Mouse (Mus musculus): ENCODE measurements around the gene Irf4.

DNA sequence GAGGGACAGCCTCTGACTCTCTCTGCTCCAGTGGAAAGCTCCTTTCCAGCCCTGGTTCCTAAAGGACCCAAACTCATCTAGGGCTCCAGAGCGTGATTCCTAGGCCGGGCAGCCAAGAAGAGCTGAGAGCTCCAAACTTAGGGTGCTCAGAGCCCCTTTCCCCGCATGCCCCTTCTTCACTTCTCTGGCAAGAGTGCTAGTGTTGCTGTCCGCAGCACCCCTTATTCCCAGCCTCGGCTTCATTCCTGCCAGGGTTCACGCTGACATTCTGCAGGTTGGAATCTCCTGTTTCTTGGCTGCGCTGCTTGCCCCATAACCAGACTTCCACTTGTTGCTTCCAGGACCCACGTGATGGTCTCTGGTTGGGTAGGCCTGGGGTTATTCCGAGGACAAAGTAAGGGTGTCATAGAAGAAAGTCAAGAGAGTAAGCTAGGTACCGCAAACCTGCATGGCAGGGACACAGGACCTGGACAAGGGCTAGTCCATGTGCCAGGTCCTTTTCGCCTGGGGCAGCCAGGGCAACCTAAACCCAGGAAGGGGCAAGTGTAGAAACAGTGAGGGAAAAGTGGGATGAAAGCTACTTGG is 623 bp downstream of the Irf4 start:
- no peak for TF ChIP-seq CTCF (IDR thresholded peaks at IDR 0.05; ENCODE audit: insufficient read depth, low read length)
- TF ChIP-seq POLR2A (IDR thresholded peaks at IDR 0.05; ENCODE audit: borderline replicate concordance, extremely low read depth, low read depth, low read length) = no peak

All from lung, adult 2 months (tissue).